Mouse (Mus musculus): ENCODE results near the gene Ptpn1. TPM values are rescaled to one million over a fixed set of nuclear protein-coding genes. Genes with fewer than 3 reads are reported as not detected.

Gene Ptpn1
- polyA plus RNA-seq, 2 experiments, result 10.0 to 24.3 TPM

DNA sequence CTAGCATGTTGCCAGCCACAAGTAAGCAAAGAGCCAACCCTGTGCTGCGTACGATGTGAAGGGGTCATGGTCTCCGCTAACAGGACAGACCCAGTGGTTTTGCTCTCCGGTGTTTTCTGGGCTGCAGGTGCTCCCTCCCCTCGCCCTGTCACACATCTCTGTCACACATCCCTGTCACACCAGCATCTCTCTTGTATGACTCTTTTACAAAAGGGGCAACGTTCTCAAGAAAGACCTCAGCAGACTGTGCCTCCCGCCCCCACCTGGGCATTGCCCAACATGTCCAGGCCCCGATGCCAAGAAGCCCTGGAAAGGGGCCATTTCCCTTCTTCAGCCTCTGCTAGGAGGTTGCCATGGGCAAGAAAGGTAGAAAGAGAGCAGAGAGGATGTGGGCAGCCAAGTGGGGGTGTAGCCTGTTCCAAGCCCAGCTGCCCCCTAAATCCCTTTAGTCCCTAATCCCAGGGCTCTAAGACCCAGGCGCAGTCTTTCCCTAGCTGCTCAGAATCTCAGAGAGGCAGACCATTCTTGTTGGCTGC is 10.8 kb upstream of the Ptpn1 start:
- no peak overlapping the region for H3K4me2 ChIP-seq (ENCODE audit: low read depth)
- 74% methylated on average over 9 of the region's 9 CpGs for WGBS (ENCODE audit: insufficient replicate concordance)
- TF ChIP-seq EP300 (IDR thresholded peaks at IDR 0.05; ENCODE audit: low read depth), result no peak
- TF ChIP-seq CTCF (IDR thresholded peaks at IDR 0.05; ENCODE audit: low read depth), result no peak
- H3K27ac ChIP-seq, result no peak overlapping the region
- no peak overlapping the region for H3K9ac ChIP-seq (replicated peaks)
- no peak overlapping the region for H3K4me3 ChIP-seq (ENCODE audit: insufficient read depth in 1 of 2, low read depth in 2 of 2, low read length in 2 of 2)
- H3K4me1 ChIP-seq (replicated peaks; ENCODE audit: control insufficient read depth in 2 of 2, insufficient read depth in 2 of 2, low read length in 1 of 2), result peaks cover 0 to 4% of the 10 kb centered on the region in 2 experiments; a peak in 2 of 4 replicates
- DNase-seq (ENCODE audit: low read depth in 3 of 3, low spot score in 3 of 3), result no peak
- H3K9me3 ChIP-seq (ENCODE audit: control insufficient read depth, low read length), result no peaks in the 10 kb centered on the region
- ATAC-seq (ENCODE audit: insufficient read depth), result no peak
- no peaks in the 10 kb centered on the region for H3K27me3 ChIP-seq (ENCODE audit: control insufficient read depth, insufficient read depth, low read length)
- no peaks in the 10 kb centered on the region for H3K36me3 ChIP-seq (replicated peaks; ENCODE audit: control insufficient read depth, insufficient read depth, low read depth)

DNA sequence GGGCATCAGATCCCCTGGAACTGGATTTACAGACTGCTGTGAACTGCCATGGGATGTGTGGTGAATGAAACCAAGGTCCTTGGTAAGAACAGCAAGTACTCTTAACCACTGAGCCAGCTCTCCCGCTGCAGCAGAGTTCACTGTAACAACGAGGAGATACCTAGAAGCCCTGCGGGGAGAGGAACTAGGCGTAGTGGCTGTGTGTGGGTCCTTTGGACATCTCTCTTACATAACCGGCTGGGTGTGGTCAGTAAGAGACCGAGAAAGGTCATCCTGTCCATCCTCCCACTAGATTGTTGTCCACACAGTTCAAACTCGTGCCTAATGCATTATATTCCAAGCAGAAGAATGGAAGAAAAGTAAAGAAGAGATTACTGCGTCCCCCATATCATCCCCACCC is 10.0 kb upstream of the Ptpn1 start:
- H3K27ac ChIP-seq, result no peak overlapping the region

DNA sequence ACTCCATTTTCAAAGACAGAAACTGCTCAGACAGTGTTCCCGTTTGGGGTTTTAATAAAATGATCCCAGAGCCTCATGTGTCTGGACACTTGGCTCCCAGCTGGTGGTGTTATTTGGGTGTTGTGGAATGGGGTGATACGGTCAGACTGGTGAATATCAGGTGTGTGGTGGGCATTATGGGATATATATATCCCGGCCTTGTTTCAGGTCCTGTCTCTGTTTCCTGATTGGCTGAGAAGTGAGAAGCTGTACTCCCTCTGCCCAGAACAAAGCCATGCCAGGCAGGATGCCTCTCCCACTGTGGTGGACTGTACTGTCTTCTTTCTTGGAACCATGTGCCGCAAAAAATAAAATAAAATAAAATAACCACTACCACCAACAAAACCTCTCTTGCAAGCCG is 7.8 kb upstream of the Ptpn1 start:
- 71% methylated on average over 5 of the region's 5 CpGs for WGBS (ENCODE audit: insufficient replicate concordance)
- H3K36me3 ChIP-seq (replicated peaks; ENCODE audit: control insufficient read depth, insufficient read depth, low read depth), result no peaks in the 10 kb centered on the region
- H3K4me1 ChIP-seq (replicated peaks; ENCODE audit: control insufficient read depth in 2 of 2, insufficient read depth in 2 of 2, low read length in 1 of 2), result peaks cover 0 to 4% of the 10 kb centered on the region in 2 experiments; a peak in 2 of 4 replicates
- TF ChIP-seq EP300 (IDR thresholded peaks at IDR 0.05; ENCODE audit: low read depth) (no peak), CTCF (IDR thresholded peaks at IDR 0.05; ENCODE audit: low read depth) (no peak)
- no peak for DNase-seq (ENCODE audit: low read depth in 3 of 3, low spot score in 3 of 3)
- ATAC-seq (ENCODE audit: insufficient read depth), result no peak
- H3K4me3 ChIP-seq (ENCODE audit: insufficient read depth in 1 of 2, low read depth in 2 of 2, low read length in 2 of 2), result no peak overlapping the region
- H3K27me3 ChIP-seq (ENCODE audit: control insufficient read depth, insufficient read depth, low read length), result no peaks in the 10 kb centered on the region
- no peak overlapping the region for H3K9ac ChIP-seq (replicated peaks)
- H3K4me2 ChIP-seq (ENCODE audit: low read depth), result peak overlapping the region; percentile 57; the same call in 1 of the 2 replicates
- H3K9me3 ChIP-seq (ENCODE audit: control insufficient read depth, low read length), result no peaks in the 10 kb centered on the region
- H3K27ac ChIP-seq, result no peak overlapping the region

More for the DNA sequence above, 10.0 kb upstream of the Ptpn1 start:
- ATAC-seq (ENCODE audit: insufficient read depth), result no peak
- Histone ChIP-seq H3K4me1 (replicated peaks; ENCODE audit: control insufficient read depth in 2 of 2, insufficient read depth in 2 of 2, low read length in 1 of 2) (peaks cover 0 to 4% of the 10 kb centered on the region in 2 experiments; a peak in 2 of 4 replicates), H3K4me2 (ENCODE audit: low read depth) (no peak overlapping the region), H3K36me3 (replicated peaks; ENCODE audit: control insufficient read depth, insufficient read depth, low read depth) (no peaks in the 10 kb centered on the region), H3K9ac (replicated peaks) (no peak overlapping the region), H3K9me3 (ENCODE audit: control insufficient read depth, low read length) (no peaks in the 10 kb centered on the region), H3K4me3 (ENCODE audit: insufficient read depth in 1 of 2, low read depth in 2 of 2, low read length in 2 of 2) (no peak overlapping the region), H3K27me3 (ENCODE audit: control insufficient read depth, insufficient read depth, low read length) (no peaks in the 10 kb centered on the region)
- 58% methylated on average over 8 of the region's 8 CpGs for WGBS (ENCODE audit: insufficient replicate concordance)
- no peak for TF ChIP-seq CTCF (IDR thresholded peaks at IDR 0.05; ENCODE audit: low read depth)
- DNase-seq (ENCODE audit: low read depth in 3 of 3, low spot score in 3 of 3), result no peak

DNA sequence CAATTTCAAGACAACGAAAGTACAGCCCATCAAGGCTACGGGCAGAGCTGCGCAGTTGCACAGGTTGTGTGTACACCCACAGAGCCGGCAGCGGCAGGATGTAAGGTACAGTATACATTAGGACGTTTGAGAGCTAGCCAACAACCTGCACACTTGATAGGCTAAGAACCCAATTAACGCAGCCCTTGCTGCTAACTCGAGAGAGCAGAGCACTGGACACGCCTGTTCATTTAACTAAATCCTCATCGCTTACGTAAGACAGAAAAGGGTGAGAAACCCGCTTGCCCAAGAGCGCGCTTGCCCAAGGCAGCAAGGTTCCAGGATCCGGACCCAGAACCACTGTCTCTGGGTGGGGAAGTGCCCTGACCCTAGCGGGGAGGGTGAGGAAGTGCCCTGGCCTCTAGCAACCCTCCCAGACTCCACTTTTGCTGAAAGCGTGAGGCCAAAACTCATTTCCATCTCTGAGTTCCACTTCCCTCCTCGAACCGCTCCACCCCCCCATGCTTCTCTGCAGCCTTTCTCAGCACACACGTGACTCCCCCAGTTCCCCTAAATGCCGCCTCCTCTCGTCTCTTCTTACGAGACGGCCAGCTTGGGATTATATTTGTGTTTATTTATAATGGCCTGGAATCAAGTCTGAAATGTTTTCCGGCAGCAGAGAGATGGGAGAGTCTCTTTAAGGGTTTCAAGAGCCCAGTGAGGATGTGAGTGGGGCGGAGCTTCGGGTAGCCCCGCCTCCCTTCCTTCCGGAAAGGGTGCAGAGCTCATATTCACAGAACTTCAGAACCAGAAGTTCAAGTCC is 6.9 kb upstream of the Ptpn1 start:
- Histone ChIP-seq H3K27ac (no peak overlapping the region), H3K4me2 (ENCODE audit: low read depth) (peak overlapping the region; percentile 57), H3K9ac (replicated peaks) (peak overlapping the region; percentile 5), H3K9me3 (ENCODE audit: control insufficient read depth, low read length) (no peaks in the 10 kb centered on the region), H3K36me3 (replicated peaks; ENCODE audit: control insufficient read depth, insufficient read depth, low read depth) (no peaks in the 10 kb centered on the region), H3K4me3 (ENCODE audit: insufficient read depth in 1 of 2, low read depth in 2 of 2, low read length in 2 of 2) (peak overlapping the region; percentile 35 to 61), H3K4me1 (replicated peaks; ENCODE audit: control insufficient read depth in 2 of 2, insufficient read depth in 2 of 2, low read length in 1 of 2) (peaks cover 0 to 4% of the 10 kb centered on the region in 2 experiments; a peak in 2 of 4 replicates), H3K27me3 (ENCODE audit: control insufficient read depth, insufficient read depth, low read length) (no peaks in the 10 kb centered on the region)
- 2% methylated on average over 29 of the region's 29 CpGs for WGBS (ENCODE audit: insufficient replicate concordance)
- DNase-seq (ENCODE audit: low read depth in 3 of 3, low spot score in 3 of 3) (peak; percentile 54 to 70 (median 57)), ATAC-seq (ENCODE audit: insufficient read depth) (peak; percentile 74)
- TF ChIP-seq EP300 (IDR thresholded peaks at IDR 0.05; ENCODE audit: low read depth), result no peak
- TF ChIP-seq CTCF (IDR thresholded peaks at IDR 0.05; ENCODE audit: low read depth), result peak; percentile 44; the same call in 1 of the 2 replicates

Data from liver, embryonic 14.5 days (tissue).